Mouse (Mus musculus): ENCODE measurements around the gene Csnk1g1. TPM values are rescaled to one million over a fixed set of nuclear protein-coding genes. Genes with fewer than 3 reads are reported as not detected.

Csnk1g1 gene
- total RNA-seq, 2 experiments from 2014 or later = 16.5 to 19.5 TPM

DNA sequence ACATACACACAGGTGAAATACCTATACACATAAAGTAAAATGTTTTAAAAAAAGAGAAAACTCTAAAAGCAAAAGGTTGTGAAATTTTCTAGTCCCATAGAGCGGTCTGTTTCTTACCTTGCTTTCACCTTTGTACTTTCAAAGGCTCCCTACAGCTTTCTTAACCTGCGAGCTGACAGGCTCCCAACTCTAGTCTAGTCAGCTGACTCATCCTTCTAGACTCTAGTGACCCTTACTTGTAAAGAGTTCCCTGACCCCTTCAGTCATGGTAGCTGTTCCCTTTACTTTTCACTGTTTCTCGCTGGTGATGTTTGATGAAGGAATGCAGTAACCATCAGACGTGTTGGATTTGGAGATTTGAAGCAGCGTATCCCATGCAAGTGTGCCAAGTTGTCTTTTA lies 78.3 kb downstream of the Csnk1g1 start:
- no peak for ATAC-seq (replicated peaks; ENCODE audit: poor library complexity, severe bottlenecking)

DNA sequence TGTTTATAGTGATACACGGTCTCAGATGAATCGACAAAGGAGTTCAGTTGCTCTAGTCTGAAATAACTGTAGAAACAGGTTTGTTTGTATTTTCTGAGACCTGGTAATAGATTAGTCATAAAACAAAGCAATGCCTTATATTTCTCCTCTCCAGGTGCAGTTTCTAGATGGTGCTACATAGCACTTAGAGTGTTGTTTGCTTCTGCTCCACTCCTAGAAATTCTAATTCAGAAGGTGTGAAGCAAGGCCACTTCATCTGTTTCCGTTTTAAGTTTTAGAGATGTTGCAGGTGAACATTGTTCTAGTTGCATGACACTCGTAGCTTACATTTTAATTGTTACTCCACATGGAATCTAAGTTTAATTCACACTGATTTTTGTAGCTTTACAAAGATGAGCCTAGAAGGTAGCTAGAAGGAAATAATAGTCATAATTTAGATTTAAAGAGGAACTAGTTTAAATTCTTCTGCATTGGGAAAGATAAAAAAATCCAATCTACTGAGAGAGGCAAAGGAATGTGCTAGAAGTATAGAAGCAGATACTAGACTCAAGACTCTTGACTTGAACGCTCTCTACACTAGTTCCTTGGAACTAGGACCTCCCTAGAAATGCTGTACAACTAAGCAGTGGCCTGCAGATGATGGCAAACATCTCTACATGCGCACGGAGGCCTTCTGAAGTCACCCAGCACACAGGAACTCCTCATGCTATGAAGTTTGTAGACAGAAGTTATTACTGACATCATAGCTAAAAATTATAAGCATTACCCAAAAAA lies 87.1 kb downstream of the Csnk1g1 start:
- ATAC-seq (replicated peaks; ENCODE audit: poor library complexity, severe bottlenecking) = no peak

DNA sequence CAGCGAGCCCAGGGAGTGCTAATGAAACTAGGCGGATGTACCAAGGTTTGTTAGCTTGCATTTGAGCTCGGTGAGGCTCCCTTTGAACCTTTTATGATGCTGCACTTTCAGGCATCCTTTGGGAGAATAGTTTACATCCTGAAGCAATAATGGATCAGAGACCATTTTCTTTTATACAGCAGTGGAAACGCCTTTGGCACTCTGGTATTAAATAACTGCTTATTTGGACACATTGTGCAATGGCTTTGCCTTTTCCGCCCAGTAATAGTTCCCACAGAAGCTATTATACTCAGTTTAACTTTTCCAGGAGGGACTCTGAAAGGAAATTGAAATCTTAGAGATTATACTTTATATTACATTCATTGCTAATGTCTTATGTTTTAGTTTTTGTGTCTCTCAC lies 90.2 kb downstream of the Csnk1g1 start:
- no peak for ATAC-seq (replicated peaks; ENCODE audit: poor library complexity, severe bottlenecking)

- peak; percentile 65 for ATAC-seq (replicated peaks; ENCODE audit: poor library complexity, severe bottlenecking)
These were observed 95.7 kb downstream of the Csnk1g1 start for GRCm38 (mm10) chr9:66004380-66004779.

- ATAC-seq (replicated peaks; ENCODE audit: poor library complexity, severe bottlenecking) = no peak
These were observed 99.0 kb downstream of the Csnk1g1 start for GRCm38 (mm10) chr9:66007603-66008202.

GRCm38 (mm10) chr9:66020601-66021000 lies 111.9 kb downstream of the Csnk1g1 start:
- no peak for ATAC-seq (replicated peaks; ENCODE audit: poor library complexity, severe bottlenecking)

GRCm38 (mm10) chr9:66038082-66038481 lies 129.4 kb downstream of the Csnk1g1 start:
- no peak for ATAC-seq (replicated peaks; ENCODE audit: poor library complexity, severe bottlenecking)

GRCm38 (mm10) chr9:66038581-66038980 lies 129.9 kb downstream of the Csnk1g1 start:
- ATAC-seq (replicated peaks; ENCODE audit: poor library complexity, severe bottlenecking) = no peak

GRCm38 (mm10) chr9:66039290-66039689 lies 130.6 kb downstream of the Csnk1g1 start:
- ATAC-seq (replicated peaks; ENCODE audit: poor library complexity, severe bottlenecking) = no peak

- no peak for ATAC-seq (replicated peaks; ENCODE audit: poor library complexity, severe bottlenecking)
These were observed 132.1 kb downstream of the Csnk1g1 start for GRCm38 (mm10) chr9:66040801-66041200.

- no peak for ATAC-seq (replicated peaks; ENCODE audit: poor library complexity, severe bottlenecking)
These were observed 133.6 kb downstream of the Csnk1g1 start for GRCm38 (mm10) chr9:66042331-66042730.

- ATAC-seq (replicated peaks; ENCODE audit: poor library complexity, severe bottlenecking) = no peak
These were observed 134.5 kb downstream of the Csnk1g1 start for GRCm38 (mm10) chr9:66043241-66043640.

DNA sequence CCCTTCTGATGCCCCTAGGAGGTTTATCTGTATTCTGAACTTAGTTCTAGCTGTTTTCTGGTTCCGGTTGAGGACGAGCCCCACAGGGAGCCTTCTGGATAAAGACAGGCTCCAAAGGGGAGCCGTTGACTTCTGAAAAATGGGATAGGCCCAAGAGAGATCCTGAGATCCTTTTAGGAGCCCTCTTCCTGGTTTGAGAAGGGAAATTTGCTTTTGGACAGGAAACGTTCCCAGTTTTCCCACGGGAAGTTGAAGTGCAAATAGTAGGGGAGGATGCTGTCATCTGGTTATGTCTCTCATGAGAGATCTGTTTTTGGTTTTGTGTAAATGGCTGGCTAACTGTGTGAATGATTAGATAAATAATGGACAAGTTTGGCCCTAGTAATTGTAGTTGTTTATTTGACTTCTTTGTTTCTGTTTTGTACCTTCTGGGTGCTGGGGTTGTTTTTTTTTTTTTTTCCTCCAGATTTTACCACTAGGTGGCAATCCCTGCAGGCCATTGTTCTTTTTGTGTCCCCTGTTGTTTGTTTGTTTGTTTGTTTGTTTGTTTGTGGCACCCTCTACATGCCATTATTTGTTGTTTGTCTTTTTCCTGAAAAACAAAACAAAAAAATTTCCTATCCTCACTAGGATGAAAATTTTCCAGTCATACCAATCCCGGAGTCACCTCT lies 141.3 kb downstream of the Csnk1g1 start:
- no peak for ATAC-seq (replicated peaks; ENCODE audit: poor library complexity, severe bottlenecking)

DNA sequence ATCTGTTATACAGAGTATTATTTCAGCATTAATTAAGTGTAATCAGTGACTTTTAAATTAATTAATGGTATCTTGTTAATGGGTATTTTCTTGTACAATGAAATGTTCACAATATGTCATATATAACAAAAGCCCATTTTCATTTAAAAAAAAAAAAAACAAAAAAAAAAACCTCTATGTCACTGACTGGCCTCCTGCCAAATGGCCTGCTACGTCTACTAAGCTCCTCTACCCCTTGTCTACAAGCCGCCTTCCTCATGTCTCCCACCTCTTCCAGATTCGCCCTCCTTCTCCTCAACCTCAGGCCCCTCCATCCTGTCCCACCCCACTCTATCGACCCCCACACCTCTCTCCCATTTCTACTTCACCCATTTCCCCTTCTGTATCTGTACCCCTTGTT lies 142.8 kb downstream of the Csnk1g1 start:
- ATAC-seq (replicated peaks; ENCODE audit: poor library complexity, severe bottlenecking) = no peak

DNA sequence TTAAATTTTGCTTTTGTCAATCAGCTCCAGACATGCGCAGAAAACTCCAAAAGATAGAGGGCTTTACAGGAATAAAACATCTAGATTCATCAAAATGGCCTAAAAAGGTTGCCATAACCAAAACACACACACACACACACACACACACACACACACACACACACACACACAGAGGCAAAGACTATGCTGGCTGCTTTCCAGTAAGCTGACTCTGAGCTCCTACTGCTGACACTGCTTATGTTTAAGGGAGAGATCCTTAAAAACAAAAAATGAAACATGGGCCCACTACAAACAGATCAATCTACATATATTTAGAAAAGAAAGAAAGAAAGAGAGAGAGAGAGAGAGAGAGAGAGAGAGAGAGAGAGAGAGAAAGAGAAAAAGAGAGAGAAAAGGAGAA lies 144.0 kb downstream of the Csnk1g1 start:
- ATAC-seq (replicated peaks; ENCODE audit: poor library complexity, severe bottlenecking) = no peak

DNA sequence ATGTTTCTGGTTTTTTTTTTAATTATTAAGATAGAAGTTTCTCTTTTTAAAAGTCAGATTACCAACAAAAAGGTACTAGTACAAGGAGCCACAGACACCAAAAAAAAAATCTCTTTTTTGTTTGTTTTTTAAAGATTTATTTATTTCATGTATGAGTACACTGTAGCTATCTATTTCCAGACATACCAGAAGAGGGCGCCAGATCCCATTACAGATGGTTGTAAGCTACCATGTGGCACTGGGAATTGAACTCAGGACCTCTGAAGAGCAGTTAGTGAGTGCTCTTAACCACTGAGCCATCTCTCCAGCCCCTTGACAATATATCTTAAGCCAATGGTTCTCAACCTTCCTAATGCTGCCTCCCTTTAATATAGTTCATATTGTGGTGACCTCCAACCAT lies 144.9 kb downstream of the Csnk1g1 start:
- ATAC-seq (replicated peaks; ENCODE audit: poor library complexity, severe bottlenecking) = no peak

GRCm38 (mm10) chr9:66059583-66060307 lies 151.0 kb downstream of the Csnk1g1 start, which contains the start of gene Ppib:
Gene Ppib (plus strand): TSS chr9:66060222.
- ATAC-seq (replicated peaks; ENCODE audit: poor library complexity, severe bottlenecking) = peak; percentile 99

DNA sequence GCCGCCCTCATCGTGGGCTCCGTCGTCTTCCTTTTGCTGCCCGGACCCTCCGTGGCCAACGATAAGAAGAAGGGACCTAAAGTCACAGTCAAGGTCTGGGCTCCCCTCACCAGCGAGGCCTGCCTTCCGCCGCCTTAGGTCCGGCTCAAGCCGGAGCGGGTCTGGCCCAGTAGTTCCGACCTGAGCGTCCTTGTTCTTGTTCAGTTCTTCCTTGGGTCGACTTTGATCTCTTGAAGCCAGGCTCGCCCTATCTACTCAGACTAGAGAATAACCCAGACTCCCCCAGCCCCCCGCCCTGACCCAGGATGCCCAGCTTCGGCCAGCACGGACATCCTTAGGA lies 151.6 kb downstream of the Csnk1g1 start:
- ATAC-seq (replicated peaks; ENCODE audit: poor library complexity, severe bottlenecking) = no peak

DNA sequence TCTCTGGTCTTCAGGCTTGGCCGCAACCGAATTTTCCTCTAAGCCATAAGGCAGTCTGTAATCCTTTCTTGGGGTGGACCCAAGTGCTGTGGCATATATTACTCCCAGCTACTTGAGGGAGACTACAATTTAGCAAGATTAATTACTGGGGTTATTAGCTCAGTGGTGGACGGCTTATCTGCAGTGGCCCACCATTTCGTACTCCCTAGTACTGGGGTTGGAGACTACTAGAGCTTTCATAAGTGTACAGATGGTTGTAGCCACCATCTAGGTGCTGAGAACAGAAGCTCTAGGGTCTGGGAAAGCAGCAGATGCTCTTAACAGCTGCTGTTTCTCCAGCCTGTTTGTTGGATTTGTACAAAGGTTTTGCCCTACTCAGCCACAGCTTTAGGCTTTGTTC lies 152.3 kb downstream of the Csnk1g1 start:
- ATAC-seq (replicated peaks; ENCODE audit: poor library complexity, severe bottlenecking) = no peak

- ATAC-seq (replicated peaks; ENCODE audit: poor library complexity, severe bottlenecking) = no peak
These were observed 152.9 kb downstream of the Csnk1g1 start for GRCm38 (mm10) chr9:66061656-66062055.

DNA sequence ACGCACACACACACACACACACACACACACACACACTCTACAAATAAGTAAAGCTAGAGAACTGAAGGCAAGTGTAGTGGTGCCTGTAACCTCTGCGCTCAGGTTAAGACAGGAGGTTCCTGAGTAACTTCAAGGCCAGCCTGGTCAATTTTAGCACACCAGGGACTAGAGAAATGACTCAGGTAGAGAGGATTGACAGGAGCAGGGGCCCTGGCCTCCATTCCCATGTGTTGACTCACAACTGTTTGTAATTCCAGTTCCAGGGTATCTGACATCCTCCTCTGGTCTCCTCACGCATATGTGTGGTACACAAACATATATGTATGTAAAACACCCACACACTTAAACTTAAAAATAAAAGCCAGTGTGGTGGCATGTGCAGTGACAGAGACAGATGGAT lies 154.7 kb downstream of the Csnk1g1 start:
- no peak for ATAC-seq (replicated peaks; ENCODE audit: poor library complexity, severe bottlenecking)

Data from granulocyte monocyte progenitor cell, adult 5-6 weeks (primary cell).